Mouse (Mus musculus): ENCODE measurements at regions not wholly inside any gene's neighbourhood (a gene's known extent, or its start where the extent isn't known, plus 50 kb on each side); places are given as distances from the start of the nearest gene placed in this dataset.

- no peak overlapping the region for H3K27ac ChIP-seq
- ATAC-seq (ENCODE audit: low read depth) (no peak), DNase-seq (no peak)
- H3K27me3 ChIP-seq, result no peaks in the 10 kb centered on the region
- H3K4me3 ChIP-seq (replicated peaks), result no peak overlapping the region
- 71% methylated on average over 2 of the region's 2 CpGs for WGBS (ENCODE audit: insufficient replicate concordance)
- H3K36me3 ChIP-seq, result no peaks in the 10 kb centered on the region
- H3K9me3 ChIP-seq (replicated peaks), result no peaks in the 10 kb centered on the region
- H3K4me2 ChIP-seq, result no peak overlapping the region
- no peak overlapping the region for H3K9ac ChIP-seq
- H3K4me1 ChIP-seq (replicated peaks), result no peaks in the 10 kb centered on the region
These were observed 826.2 kb upstream of the 4930452B06Rik start for GRCm38 (mm10) chr14:9492228-9492627.

DNA sequence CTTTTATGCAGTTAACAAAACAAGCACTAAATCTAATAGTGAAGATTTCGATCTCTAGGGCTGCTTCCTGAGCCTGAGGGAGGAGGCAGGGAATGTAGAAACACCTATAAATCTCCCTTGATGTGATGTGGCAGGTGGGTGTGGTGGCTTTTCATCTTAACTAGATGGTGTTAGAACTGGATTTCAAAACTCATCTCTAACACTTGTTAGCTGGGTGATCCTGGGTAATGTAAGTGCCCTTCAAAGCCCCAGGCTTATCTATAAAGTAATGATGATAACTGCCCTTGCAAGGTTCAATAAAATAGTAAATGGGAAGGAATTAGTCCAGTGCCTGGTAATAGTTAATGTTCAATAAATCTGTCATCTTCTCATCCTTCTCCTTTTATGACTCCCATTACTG, 822.5 kb upstream of the 4930452B06Rik start:
- WGBS (ENCODE audit: insufficient replicate concordance), result 29% methylated on average over 1 of the region's 1 CpGs
- Histone ChIP-seq H3K4me3 (replicated peaks) (no peak overlapping the region), H3K4me1 (replicated peaks) (no peaks in the 10 kb centered on the region), H3K36me3 (no peaks in the 10 kb centered on the region), H3K27ac (no peak overlapping the region), H3K9ac (no peak overlapping the region), H3K9me3 (replicated peaks) (no peaks in the 10 kb centered on the region), H3K27me3 (no peaks in the 10 kb centered on the region), H3K4me2 (no peak overlapping the region)
- no peak for DNase-seq
- ATAC-seq (ENCODE audit: low read depth), result no peak

DNA sequence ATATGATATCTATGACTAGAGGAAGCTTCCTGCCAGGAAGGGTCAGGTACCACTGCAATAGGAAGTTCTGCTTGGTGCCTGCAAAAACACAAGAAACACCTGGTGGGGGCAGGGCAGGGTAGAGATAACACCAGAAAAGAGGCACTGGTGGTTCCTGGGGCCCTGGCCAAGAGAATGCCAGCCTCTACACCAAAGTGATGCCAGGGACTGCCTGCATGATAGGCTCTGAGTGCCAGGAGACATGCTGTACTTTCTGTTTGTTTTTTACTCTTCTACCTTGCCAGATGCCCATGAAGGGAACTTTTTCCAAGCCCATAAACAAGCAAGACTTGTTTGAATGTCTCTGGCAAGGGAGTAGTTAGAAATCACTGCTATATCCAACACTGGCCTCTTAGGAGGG, 812.9 kb upstream of the 4930452B06Rik start:
- H3K27ac ChIP-seq, result no peak overlapping the region
- no peaks in the 10 kb centered on the region for H3K27me3 ChIP-seq
- no peak overlapping the region for H3K4me2 ChIP-seq
- H3K9ac ChIP-seq, result no peak overlapping the region
- H3K4me1 ChIP-seq (replicated peaks), result no peaks in the 10 kb centered on the region
- no peak overlapping the region for H3K4me3 ChIP-seq (replicated peaks)
- H3K9me3 ChIP-seq (replicated peaks), result no peaks in the 10 kb centered on the region
- ATAC-seq (ENCODE audit: low read depth) (no peak), DNase-seq (no peak)
- H3K36me3 ChIP-seq, result no peaks in the 10 kb centered on the region

- H3K27me3 ChIP-seq, result no peaks in the 10 kb centered on the region
- ATAC-seq (ENCODE audit: low read depth), result no peak
- H3K4me2 ChIP-seq, result no peak overlapping the region
- H3K36me3 ChIP-seq, result no peaks in the 10 kb centered on the region
- no peaks in the 10 kb centered on the region for H3K9me3 ChIP-seq (replicated peaks)
- WGBS (ENCODE audit: insufficient replicate concordance), result 71% methylated on average over 7 of the region's 7 CpGs
- no peak overlapping the region for H3K9ac ChIP-seq
- no peaks in the 10 kb centered on the region for H3K4me1 ChIP-seq (replicated peaks)
- no peak overlapping the region for H3K27ac ChIP-seq
- DNase-seq, result no peak
- no peak overlapping the region for H3K4me3 ChIP-seq (replicated peaks)
These were observed 809.1 kb upstream of the 4930452B06Rik start for GRCm38 (mm10) chr14:9475169-9475568.

- no peak for ATAC-seq (ENCODE audit: low read depth)
- no peak overlapping the region for H3K4me3 ChIP-seq (replicated peaks)
- DNase-seq, result no peak
- no peaks in the 10 kb centered on the region for H3K27me3 ChIP-seq
- H3K36me3 ChIP-seq, result no peaks in the 10 kb centered on the region
- H3K4me1 ChIP-seq (replicated peaks), result peaks cover 4% of the 10 kb centered on the region; the same call in 1 of the 2 replicates
- no peak overlapping the region for H3K4me2 ChIP-seq
- no peak overlapping the region for H3K9ac ChIP-seq
- no peak overlapping the region for H3K27ac ChIP-seq
- no peaks in the 10 kb centered on the region for H3K9me3 ChIP-seq (replicated peaks)
These were observed 803.6 kb upstream of the 4930452B06Rik start for GRCm38 (mm10) chr14:9469686-9470085.

- DNase-seq, result no peak
- Histone ChIP-seq H3K9ac (no peak overlapping the region), H3K4me3 (replicated peaks) (no peak overlapping the region), H3K9me3 (replicated peaks) (no peaks in the 10 kb centered on the region), H3K27ac (no peak overlapping the region), H3K36me3 (no peaks in the 10 kb centered on the region), H3K4me2 (no peak overlapping the region), H3K27me3 (no peaks in the 10 kb centered on the region), H3K4me1 (replicated peaks) (peaks cover 4% of the 10 kb centered on the region; the same call in 1 of the 2 replicates)
- ATAC-seq (ENCODE audit: low read depth), result no peak
- 38% methylated on average over 3 of the region's 3 CpGs for WGBS (ENCODE audit: insufficient replicate concordance)
These were observed 802.6 kb upstream of the 4930452B06Rik start for GRCm38 (mm10) chr14:9468654-9469053.

- ATAC-seq (ENCODE audit: low read depth), result 0 out of 2 replicates have a peak, but pooled peaks have one; percentile 29
- no peaks in the 10 kb centered on the region for H3K9me3 ChIP-seq (replicated peaks)
- no peak overlapping the region for H3K9ac ChIP-seq
These were observed 801.8 kb upstream of the 4930452B06Rik start for GRCm38 (mm10) chr14:9467690-9468458.

DNA sequence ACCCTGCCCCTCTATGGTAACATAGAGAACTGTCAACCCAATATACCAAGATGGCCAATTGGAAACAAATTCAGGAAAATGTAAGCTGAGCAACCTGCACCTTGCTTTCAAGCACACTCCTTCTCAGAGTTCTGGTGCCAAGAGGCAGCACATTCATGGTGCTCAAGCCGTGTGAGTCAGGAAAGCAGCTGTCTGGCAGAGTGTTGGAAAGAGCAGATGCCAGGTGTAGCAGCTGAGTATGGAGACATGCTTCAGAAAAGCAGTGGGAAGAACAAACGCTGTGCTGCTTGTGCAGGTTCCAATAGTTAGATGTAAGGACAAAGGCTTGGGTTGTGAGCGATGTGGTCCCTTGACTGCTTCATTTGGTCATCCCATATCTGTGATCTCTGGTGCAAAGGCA, 794.0 kb upstream of the 4930452B06Rik start:
- Histone ChIP-seq H3K36me3 (no peaks in the 10 kb centered on the region), H3K4me2 (no peak overlapping the region), H3K4me3 (replicated peaks) (no peak overlapping the region), H3K27ac (no peak overlapping the region), H3K9ac (no peak overlapping the region), H3K27me3 (no peaks in the 10 kb centered on the region), H3K9me3 (replicated peaks) (no peaks in the 10 kb centered on the region), H3K4me1 (replicated peaks) (no peaks in the 10 kb centered on the region)
- no peak for DNase-seq
- no peak for ATAC-seq (ENCODE audit: low read depth)
- 72% methylated on average over 3 of the region's 3 CpGs for WGBS (ENCODE audit: insufficient replicate concordance)

More at GRCm38 (mm10) chr14:9467690-9468458, 801.8 kb upstream of the 4930452B06Rik start:
- Histone ChIP-seq H3K27ac (no peak overlapping the region), H3K4me1 (replicated peaks) (peaks cover 4% of the 10 kb centered on the region; the same call in 1 of the 2 replicates), H3K27me3 (no peaks in the 10 kb centered on the region), H3K36me3 (no peaks in the 10 kb centered on the region), H3K4me2 (no peak overlapping the region), H3K4me3 (replicated peaks) (no peak overlapping the region)
- no peak for DNase-seq
- WGBS (ENCODE audit: insufficient replicate concordance), result 35% methylated on average over 7 of the region's 7 CpGs

GRCm38 (mm10) chr14:9458856-9459255, 792.8 kb upstream of the 4930452B06Rik start:
- Histone ChIP-seq H3K9me3 (replicated peaks) (no peaks in the 10 kb centered on the region), H3K27ac (no peak overlapping the region), H3K9ac (no peak overlapping the region), H3K4me1 (replicated peaks) (no peaks in the 10 kb centered on the region), H3K4me2 (no peak overlapping the region), H3K36me3 (no peaks in the 10 kb centered on the region), H3K27me3 (no peaks in the 10 kb centered on the region), H3K4me3 (replicated peaks) (no peak overlapping the region)
- WGBS (ENCODE audit: insufficient replicate concordance), result 56% methylated on average over 2 of the region's 2 CpGs
- DNase-seq (no peak), ATAC-seq (ENCODE audit: low read depth) (no peak)

GRCm38 (mm10) chr14:9457801-9458495, 791.9 kb upstream of the 4930452B06Rik start:
- no peak overlapping the region for H3K9ac ChIP-seq
- no peak for ATAC-seq (ENCODE audit: low read depth)
- no peak for DNase-seq

GRCm38 (mm10) chr14:9455986-9456385, 789.9 kb upstream of the 4930452B06Rik start:
- ATAC-seq (ENCODE audit: low read depth) (no peak), DNase-seq (no peak)
- no peaks in the 10 kb centered on the region for H3K36me3 ChIP-seq
- no peak overlapping the region for H3K27ac ChIP-seq
- WGBS (ENCODE audit: insufficient replicate concordance), result 72% methylated on average over 5 of the region's 5 CpGs
- H3K4me1 ChIP-seq (replicated peaks), result no peaks in the 10 kb centered on the region
- H3K4me2 ChIP-seq, result no peak overlapping the region
- H3K27me3 ChIP-seq, result no peaks in the 10 kb centered on the region
- no peak overlapping the region for H3K4me3 ChIP-seq (replicated peaks)
- H3K9ac ChIP-seq, result no peak overlapping the region
- no peaks in the 10 kb centered on the region for H3K9me3 ChIP-seq (replicated peaks)

More at GRCm38 (mm10) chr14:9457801-9458495, 791.9 kb upstream of the 4930452B06Rik start:
- Histone ChIP-seq H3K27ac (no peak overlapping the region), H3K4me3 (replicated peaks) (no peak overlapping the region), H3K4me2 (no peak overlapping the region), H3K4me1 (replicated peaks) (no peaks in the 10 kb centered on the region), H3K36me3 (no peaks in the 10 kb centered on the region), H3K27me3 (no peaks in the 10 kb centered on the region), H3K9me3 (replicated peaks) (no peaks in the 10 kb centered on the region)

GRCm38 (mm10) chr14:9449942-9450341, 783.9 kb upstream of the 4930452B06Rik start:
- Histone ChIP-seq H3K27ac (no peak overlapping the region), H3K4me3 (replicated peaks) (no peak overlapping the region), H3K27me3 (no peaks in the 10 kb centered on the region), H3K4me1 (replicated peaks) (no peaks in the 10 kb centered on the region), H3K4me2 (no peak overlapping the region), H3K36me3 (no peaks in the 10 kb centered on the region), H3K9ac (no peak overlapping the region), H3K9me3 (replicated peaks) (no peaks in the 10 kb centered on the region)
- DNase-seq (no peak), ATAC-seq (ENCODE audit: low read depth) (no peak)
- WGBS (ENCODE audit: insufficient replicate concordance), result 50% methylated on average over 3 of the region's 3 CpGs

Measured in liver, embryonic 13.5 days (tissue).